ENCODE assay signal across 10 mouse cellular contexts in genomic region chr10:50137783-50138182, GRCm38 (mm10).
A peak's percentile ranks its signal among the peaks of the same experiment; 100 is the strongest.
DNase-seq lines count a peak whose midpoint lies in the region; ATAC-seq and TF ChIP-seq lines count a peak whose summit lies in the region.
"Had no signal": no experiment of that assay in that cellular context is flagged by ENCODE, and none has a peak within 500 bp of the region (broad histone marks: within the 10 kb centered on the region; RNA-seq: fewer than 3 reads in every experiment).

No protein-coding gene starts in this region.

- 70% methylated on average over 7 of the region's 7 CpGs for WGBS in forebrain, embryonic 14.5 days
- WGBS in forebrain, embryonic 11.5 days, result 83% methylated on average over 7 of the region's 7 CpGs

- H3K4me3 ChIP-seq in forebrain, embryonic 14.5 days (ENCODE audit: low read depth, low read length), result no peak overlapping the region
- H3K4me3 ChIP-seq in forebrain, embryonic 11.5 days (ENCODE audit: low read depth, low read length), result no peak overlapping the region
- no peak overlapping the region for H3K4me3 ChIP-seq in CH12.LX (replicated peaks in 1 of 3; ENCODE audit: low read depth in 2 of 3, low read length in 2 of 3, poor library complexity in 1 of 3)
- H3K4me3 ChIP-seq: heart, embryonic 15.5 days; liver, embryonic 12.5 days had no signal

- TF ChIP-seq POLR2A in CH12.LX (IDR thresholded peaks at IDR 0.05; ENCODE audit: low read depth, low read length), result no peak

- dilution Hi-C loops in CH12.LX (cut with MboI; ENCODE audit: extremely low pct_ligation_motif_present, extremely low pct_unique_long_range_greater_than_20kb, low sequenced_read_pairs), result no loop called here

- no peaks in the 10 kb centered on the region for H3K36me3 ChIP-seq in forebrain, embryonic 14.5 days (ENCODE audit: control insufficient read depth, insufficient read depth, low read length)
- H3K36me3 ChIP-seq in forebrain, embryonic 11.5 days (ENCODE audit: control insufficient read depth, insufficient read depth, low read length), result no peaks in the 10 kb centered on the region
- H3K36me3 ChIP-seq in CH12.LX (replicated peaks in 1 of 2; ENCODE audit: control insufficient read depth in 1 of 2, insufficient read depth in 1 of 2, low read length in 1 of 2), result no peaks in the 10 kb centered on the region
- H3K36me3 ChIP-seq: heart, embryonic 15.5 days; liver, embryonic 12.5 days had no signal

- H3K27me3 ChIP-seq in forebrain, embryonic 14.5 days (replicated peaks; ENCODE audit: control insufficient read depth, insufficient read depth, low read length), result no peaks in the 10 kb centered on the region
- no peaks in the 10 kb centered on the region for H3K27me3 ChIP-seq in forebrain, embryonic 11.5 days (ENCODE audit: control insufficient read depth, insufficient read depth, low read length)
- H3K27me3 ChIP-seq in CH12.LX (replicated peaks), result no peaks in the 10 kb centered on the region
- H3K27me3 ChIP-seq: heart, embryonic 15.5 days; liver, embryonic 12.5 days had no signal

- peak; percentile 25 for DNase-seq in forebrain, embryonic 14.5 days (ENCODE audit: low spot score)
- DNase-seq in forebrain, embryonic 11.5 days (ENCODE audit: low spot score), result no peak
- DNase-seq in layer of hippocampus, adult 9-11 months, result peak; percentile 5
- DNase-seq in layer of hippocampus, adult 8-10 months (ENCODE audit: low spot score in 2 of 2), result no peak
- peak; percentile 81 for DNase-seq in CH12.LX (ENCODE audit: extremely low read depth)
- peak; percentile 98 for DNase-seq in cerebellum, postnatal 10 days
- DNase-seq in spleen, postnatal 14 days (ENCODE audit: low spot score in 2 of 2), result no peak

- peak; percentile 60; the same call in 1 of the 2 replicates for ATAC-seq in forebrain, embryonic 14.5 days
- ATAC-seq in forebrain, embryonic 11.5 days (replicated peaks; ENCODE audit: low FRiP score), result no peak
- ATAC-seq in granulocyte monocyte progenitor cell, adult 5-6 weeks (replicated peaks; ENCODE audit: poor library complexity, severe bottlenecking), result no peak
- ATAC-seq: liver, embryonic 12.5 days had no signal

- H3K9ac ChIP-seq in forebrain, embryonic 14.5 days (ENCODE audit: low read length), result no peak overlapping the region
- H3K9ac ChIP-seq in forebrain, embryonic 11.5 days (ENCODE audit: low read length), result no peak overlapping the region
- H3K9ac ChIP-seq in CH12.LX (ENCODE audit: insufficient read depth, low read depth), result no peak overlapping the region
- H3K9ac ChIP-seq: heart, embryonic 15.5 days; liver, embryonic 12.5 days had no signal

- TF ChIP-seq CTCF in CH12.LX (conservative IDR thresholded peaks at IDR 0.05 in 1 of 2, IDR thresholded peaks at IDR 0.05 in 1 of 2; ENCODE audit: low read depth in 2 of 2, low read length in 2 of 2), result peak in 1 of 2 experiments; percentile 43; a peak in 2 of 4 replicates

- peak; percentile 69 for TF ChIP-seq EP300 in CH12.LX (IDR thresholded peaks at IDR 0.05; ENCODE audit: low read length)

- H3K4me2 ChIP-seq in forebrain, embryonic 14.5 days (ENCODE audit: low read length), result no peak overlapping the region
- H3K4me2 ChIP-seq in forebrain, embryonic 11.5 days (ENCODE audit: low read depth, low read length, severe bottlenecking), result no peak overlapping the region
- H3K4me2 ChIP-seq in CH12.LX (ENCODE audit: insufficient read depth, low read depth, poor library complexity, severe bottlenecking), result 0 out of 2 replicates have a peak overlapping the region, but pooled peaks have one; percentile 7
- H3K4me2 ChIP-seq: heart, embryonic 15.5 days; liver, embryonic 12.5 days had no signal

- no peaks in the 10 kb centered on the region for H3K9me3 ChIP-seq in forebrain, embryonic 14.5 days (replicated peaks; ENCODE audit: control insufficient read depth, low read length)
- H3K9me3 ChIP-seq in forebrain, embryonic 11.5 days (ENCODE audit: control insufficient read depth, low read length), result no peaks in the 10 kb centered on the region
- no peaks in the 10 kb centered on the region for H3K9me3 ChIP-seq in CH12.LX (replicated peaks; ENCODE audit: low read length)
- H3K9me3 ChIP-seq: heart, embryonic 15.5 days; liver, embryonic 12.5 days had no signal

- TF ChIP-seq RAD21 in CH12.LX (IDR thresholded peaks at IDR 0.05; ENCODE audit: low read depth, low read length), result peak; percentile 36

- in situ Hi-C loops in CH12.LX (cut with MboI; ENCODE audit: low pct_ligation_motif_present, low pct_unique_long_range_greater_than_20kb, low sequenced_read_pairs), result no loop called here

- no peaks in the 10 kb centered on the region for H3K79me2 ChIP-seq in CH12.LX (replicated peaks; ENCODE audit: control insufficient read depth, extremely low read depth, insufficient read depth, poor library complexity, severe bottlenecking)

- no peaks in the 10 kb centered on the region for H3K4me1 ChIP-seq in forebrain, embryonic 14.5 days (ENCODE audit: control insufficient read depth, insufficient read depth, low read length)
- H3K4me1 ChIP-seq in forebrain, embryonic 11.5 days (replicated peaks; ENCODE audit: control insufficient read depth, insufficient read depth, low read length), result no peaks in the 10 kb centered on the region
- H3K4me1 ChIP-seq in CH12.LX (ENCODE audit: control insufficient read depth in 1 of 2, insufficient read depth in 2 of 2), result peaks cover 0 to 51% of the 10 kb centered on the region in 2 experiments; a peak in 2 of 4 replicates
- H3K4me1 ChIP-seq: heart, embryonic 15.5 days; liver, embryonic 12.5 days had no signal

- H3K27ac ChIP-seq in forebrain, embryonic 14.5 days (ENCODE audit: low read depth, low read length), result no peak overlapping the region
- H3K27ac ChIP-seq in forebrain, embryonic 11.5 days (ENCODE audit: low read depth, low read length), result no peak overlapping the region
- H3K27ac ChIP-seq in CH12.LX (ENCODE audit: insufficient read depth, low read depth), result no peak overlapping the region
- H3K27ac ChIP-seq: heart, embryonic 15.5 days; liver, embryonic 12.5 days had no signal

TF ChIP-seq in CH12.LX, 34 proteins besides CTCF, POLR2A, EP300 and RAD21:
- TF ChIP-seq E2F4 (IDR thresholded peaks at IDR 0.05; ENCODE audit: insufficient replicate concordance, low read depth, low read length), result no peak
- peak; percentile 39; the same call in 1 of the 2 replicates for TF ChIP-seq MAX (IDR thresholded peaks at IDR 0.05; ENCODE audit: low read length)
- peak; percentile 79 for TF ChIP-seq TCF12 (IDR thresholded peaks at IDR 0.05; ENCODE audit: low read depth, low read length)
- peak; percentile 74 for TF ChIP-seq ELF1 (IDR thresholded peaks at IDR 0.05; ENCODE audit: low read depth, low read length)
- TF ChIP-seq MEF2A (IDR thresholded peaks at IDR 0.05; ENCODE audit: borderline replicate concordance, low read depth, low read length), result 0 out of 2 replicates have a peak, but pooled peaks have one; percentile 10
- TF ChIP-seq SIN3A (IDR thresholded peaks at IDR 0.05; ENCODE audit: low read length), result no peak
- peak; percentile 33; the same call in 1 of the 2 replicates for TF ChIP-seq MYC (IDR thresholded peaks at IDR 0.05; ENCODE audit: low read depth, low read length)
- peak; percentile 64; the same call in 1 of the 2 replicates for TF ChIP-seq IRF4 (IDR thresholded peaks at IDR 0.05; ENCODE audit: low read depth, low read length)
- TF ChIP-seq USF2 (conservative IDR thresholded peaks at IDR 0.05; ENCODE audit: low read depth, low read length), result no peak
- TF ChIP-seq ZNF384 (IDR thresholded peaks at IDR 0.05; ENCODE audit: low read depth, low read length), result no peak
- TF ChIP-seq SMC3 (IDR thresholded peaks at IDR 0.05; ENCODE audit: low read depth, low read length), result peak; percentile 48
- TF ChIP-seq USF1 (IDR thresholded peaks at IDR 0.05; ENCODE audit: low read depth, low read length), result no peak
- TF ChIP-seq ETS1 (conservative IDR thresholded peaks at IDR 0.05; ENCODE audit: low read depth, low read length), result peak; percentile 57

Comparison
In these comparisons a context has a peak if more than half of its experiments do, and no peak if none do; other contexts are left out.
1. DNase-seq: peak in forebrain, embryonic 14.5 days (single experiment), layer of hippocampus, adult 9-11 months (single experiment), CH12.LX (single experiment) and cerebellum, postnatal 10 days (2 of 2); none in forebrain, embryonic 11.5 days (single experiment), layer of hippocampus, adult 8-10 months (0 of 2) and spleen, postnatal 14 days (0 of 2).